Comparison of ENCODE assay signal across 8 mouse cellular contexts in the genomic region with DNA sequence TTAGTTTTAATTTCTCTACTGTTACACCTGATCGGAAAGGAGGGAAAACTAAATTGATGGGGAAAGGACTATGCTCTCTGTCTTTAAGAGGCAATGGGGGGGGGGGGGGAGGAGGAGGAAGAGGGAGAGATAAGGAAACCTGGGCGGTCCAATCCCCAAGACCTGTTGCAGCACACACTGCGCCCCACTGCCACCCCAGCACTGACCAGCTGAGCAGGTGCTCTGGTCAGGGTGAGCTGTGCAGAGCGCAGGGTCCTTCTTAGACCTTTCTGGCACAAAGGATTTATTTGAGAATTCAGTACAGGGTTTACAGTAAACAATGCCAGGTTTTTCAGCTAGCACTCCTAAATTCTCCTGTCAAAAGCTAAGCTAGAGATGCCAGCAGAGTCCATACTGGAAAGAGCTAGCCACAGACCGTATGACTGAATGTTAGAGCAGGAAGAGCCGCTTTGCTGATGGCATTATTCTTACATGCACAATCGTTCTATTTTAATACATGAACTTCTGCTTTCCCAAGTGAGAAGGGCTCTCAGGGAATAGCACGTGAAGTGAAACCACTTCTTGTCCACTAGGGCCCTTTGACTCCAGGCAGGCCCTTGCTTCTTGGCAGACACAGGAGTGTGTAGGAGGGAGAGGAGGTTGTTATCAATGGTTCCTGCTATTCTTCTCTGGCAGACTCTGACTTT. TPM values are rescaled to one million over a fixed set of nuclear protein-coding genes. Genes with fewer than 3 reads are reported as not detected.
DNase-seq lines count a peak whose midpoint lies in the region; ATAC-seq and TF ChIP-seq lines count a peak whose summit lies in the region.

No protein-coding gene starts in this region.

- DNase-seq in kidney, adult 9 months, result peak; percentile 48
- DNase-seq in kidney, adult 18-20 months, result no peak
- DNase-seq in brain, embryonic 14.5 days (ENCODE audit: low read depth), result peak; percentile 22
- no peak for DNase-seq in embryo, embryonic 10 days (ENCODE audit: low spot score)
- DNase-seq in frontal cortex, adult 2 months (ENCODE audit: extremely low spot score in 1 of 2, low spot score in 1 of 2), result no peak

- H3K9me3 ChIP-seq in heart, embryonic 13.5 days, result peaks cover 9% of the 10 kb centered on the region
- H3K9me3 ChIP-seq in limb, embryonic 13.5 days, result peaks cover 7% of the 10 kb centered on the region
- H3K9me3 ChIP-seq in midbrain, embryonic 15.5 days, result no peaks in the 10 kb centered on the region

- H3K9ac ChIP-seq in heart, embryonic 13.5 days, result peak overlapping the region; percentile 54; the same call in 1 of the 2 replicates
- H3K9ac ChIP-seq in limb, embryonic 13.5 days, result no peak overlapping the region
- no peak overlapping the region for H3K9ac ChIP-seq in midbrain, embryonic 15.5 days

- no peak overlapping the region; the same call in 1 of the 2 replicates for H3K4me3 ChIP-seq in heart, embryonic 13.5 days
- H3K4me3 ChIP-seq in limb, embryonic 13.5 days, result no peak overlapping the region
- no peak overlapping the region for H3K4me3 ChIP-seq in midbrain, embryonic 15.5 days

- peak; percentile 61 for ATAC-seq in heart, embryonic 13.5 days (ENCODE audit: extremely low read depth, insufficient number of reproducible peaks, low FRiP score, low TSS enrichment)
- 0 out of 2 replicates have a peak, but pooled peaks have one; percentile 21 for ATAC-seq in limb, embryonic 13.5 days (ENCODE audit: low FRiP score, low read depth)
- peak; percentile 53; the same call in 1 of the 2 replicates for ATAC-seq in midbrain, embryonic 15.5 days (replicated peaks)

- H3K4me2 ChIP-seq in heart, embryonic 13.5 days, result peak overlapping the region; percentile 47
- 0 out of 2 replicates have a peak overlapping the region, but pooled peaks have one; percentile 3 for H3K4me2 ChIP-seq in limb, embryonic 13.5 days (replicated peaks)
- H3K4me2 ChIP-seq in midbrain, embryonic 15.5 days, result no peak overlapping the region

- H3K27ac ChIP-seq in heart, embryonic 13.5 days (replicated peaks), result peak overlapping the region; percentile 86
- H3K27ac ChIP-seq in limb, embryonic 13.5 days, result no peak overlapping the region
- H3K27ac ChIP-seq in midbrain, embryonic 15.5 days, result no peak overlapping the region

- TF ChIP-seq CTCF in brain, embryonic 14.5 days (IDR thresholded peaks at IDR 0.05; ENCODE audit: borderline replicate concordance, extremely low read depth, insufficient read depth, insufficient read length), result no peak

- no peak for TF ChIP-seq POLR2A in brain, embryonic 14.5 days (IDR thresholded peaks at IDR 0.05; ENCODE audit: borderline replicate concordance, extremely low read depth, insufficient read depth, insufficient read length, poor library complexity, severe bottlenecking)

- no peaks in the 10 kb centered on the region for H3K27me3 ChIP-seq in heart, embryonic 13.5 days (replicated peaks)
- no peaks in the 10 kb centered on the region for H3K27me3 ChIP-seq in limb, embryonic 13.5 days
- no peaks in the 10 kb centered on the region for H3K27me3 ChIP-seq in midbrain, embryonic 15.5 days (replicated peaks)

- WGBS in heart, embryonic 13.5 days, result 39% methylated on average over 8 of the region's 8 CpGs
- 62% methylated on average over 8 of the region's 8 CpGs for WGBS in limb, embryonic 13.5 days
- 78% methylated on average over 7 of the region's 8 CpGs for WGBS in midbrain, embryonic 15.5 days

- H3K4me1 ChIP-seq in heart, embryonic 13.5 days, result peaks cover 17% of the 10 kb centered on the region
- peaks cover 10% of the 10 kb centered on the region for H3K4me1 ChIP-seq in limb, embryonic 13.5 days
- H3K4me1 ChIP-seq in midbrain, embryonic 15.5 days, result 0 out of 2 replicates have a peak, but pooled peaks cover 4% of the 10 kb centered on the region

- H3K36me3 ChIP-seq in heart, embryonic 13.5 days, result no peaks in the 10 kb centered on the region
- no peaks in the 10 kb centered on the region for H3K36me3 ChIP-seq in limb, embryonic 13.5 days
- no peaks in the 10 kb centered on the region for H3K36me3 ChIP-seq in midbrain, embryonic 15.5 days (replicated peaks)

RNA-seq across cellular contexts. Expression of gene Tlr1, which starts 49.3 kb away (rescaled TPM):
- polyA plus RNA-seq in brain, embryonic 14.5 days (2012; rRNA removed), result 0.42 and 0.75 TPM in 2 replicates
- 0.47 and 0.59 TPM in 2 replicates for polyA plus RNA-seq in heart, embryonic 13.5 days (2015; fragmentation: Nextera tagmentation; extraction: Ambion mirVana)
- polyA plus RNA-seq in limb, embryonic 13.5 days (2015; fragmentation: Nextera tagmentation; extraction: Ambion mirVana), result 0.64 and 1.4 TPM in 2 replicates
- 0.60 and 0.75 TPM in 2 replicates for polyA plus RNA-seq in midbrain, embryonic 15.5 days (2015; fragmentation: Nextera tagmentation; extraction: Ambion mirVana)
- polyA plus RNA-seq in frontal cortex, adult 2 months (2012; rRNA removed), result 0.67 and 0.70 TPM in 2 replicates

Comparison
In these comparisons a context has a peak if more than half of its experiments do, and no peak if none do; other contexts are left out.
1. DNase-seq: peak in kidney, adult 9 months (single experiment) and brain, embryonic 14.5 days (single experiment); none in kidney, adult 18-20 months (single experiment), embryo, embryonic 10 days (single experiment) and frontal cortex, adult 2 months (0 of 2).
2. Peak in every context shown above with its lines, with median percentiles within 50 percentile points of each other: ATAC-seq.